Mouse (Mus musculus) bone marrow macrophage, adult 2 months (primary cell): ENCODE measurements around the gene Tmem255b.

ENCODE experiments used
- CTCF ChIP-seq: IDR thresholded peaks from 2 replicates; pipeline ENCODE4 v1.5.1; 2012; ENCODE audit warnings: low read depth, mild to moderate bottlenecking, low read length, moderate library complexity
- POLR2A ChIP-seq: IDR thresholded peaks from 2 replicates; pipeline ENCODE4 v1.6.1; 2012; ENCODE audit warnings: mild to moderate bottlenecking, low read depth, low read length, borderline replicate concordance

- no peak for TF ChIP-seq POLR2A
- TF ChIP-seq CTCF = no peak
Measured at GRCm38 (mm10) chr8:13419111-13419639, 15.8 kb upstream of the Tmem255b start.
